Mouse (Mus musculus): Measurements from ENCODE around the gene Det1.

Gene Det1

GRCm38 (mm10) chr7:78782639-78783581, 64.2 kb downstream of the Det1 start, which contains the start of the genes Mrps11 and Mrpl46:
Mrps11 (plus strand) TSS chr7:78783119.
Mrpl46 (minus strand) TSS chr7:78783531.
- peak; percentile 78 to 85 for DNase-seq (ENCODE audit: low spot score in 2 of 2)

DNA sequence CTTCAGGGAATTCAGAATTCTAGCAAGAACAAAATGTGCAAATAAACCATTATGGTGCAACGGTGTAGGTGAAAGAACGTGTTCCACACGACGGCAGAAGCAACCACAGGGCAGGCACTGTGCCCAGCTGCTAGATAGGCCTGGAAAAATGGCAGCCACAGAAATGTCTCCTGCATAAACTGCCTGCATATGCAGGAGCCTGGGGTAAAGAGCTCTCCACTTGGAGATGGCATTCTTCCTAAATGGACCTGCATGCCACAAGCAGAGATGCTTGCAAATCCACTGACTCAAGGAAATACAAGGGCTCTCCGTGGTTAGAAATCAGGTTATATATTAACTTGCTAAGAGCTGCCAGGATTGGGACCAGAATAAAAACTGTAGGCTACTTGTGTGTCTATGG, 68.3 kb downstream of the Det1 start:
- no peak for DNase-seq (ENCODE audit: low spot score in 2 of 2)

All from thymus, postnatal 10 days (tissue).